ENCODE assay signal across 24 mouse cellular contexts in the genomic region with DNA sequence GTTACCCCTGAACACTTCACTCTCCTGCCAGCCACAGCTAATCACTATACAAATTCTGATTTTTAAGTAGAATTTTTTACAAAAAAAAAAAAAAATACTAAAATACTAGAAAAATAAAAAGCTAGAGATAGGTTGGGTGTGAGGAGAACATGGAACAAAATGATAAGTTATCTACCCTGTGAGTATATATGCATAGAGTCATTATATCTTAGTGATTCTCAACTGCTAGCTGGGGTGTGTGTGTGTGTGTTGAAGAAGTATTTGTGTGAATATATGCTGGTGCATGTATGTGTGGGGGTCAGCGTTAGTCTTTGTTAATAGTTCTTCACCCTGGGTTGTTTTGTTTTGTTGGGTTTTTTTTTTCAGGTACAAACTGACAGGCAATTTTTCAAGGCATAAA.
"Had no signal": no experiment of that assay in that cellular context is flagged by ENCODE, and none has a peak within 500 bp of the region (broad histone marks: within the 10 kb centered on the region; RNA-seq: fewer than 3 reads in every experiment).

No protein-coding gene starts in this region.

- H3K4me1 ChIP-seq: heart, embryonic 13.5 days; heart, embryonic 15.5 days; hindbrain, embryonic 13.5 days; hindbrain, embryonic 15.5 days; kidney, embryonic 15.5 days; limb, embryonic 10.5 days had no signal

- H3K4me2 ChIP-seq: heart, embryonic 11.5 days; heart, embryonic 13.5 days; heart, embryonic 15.5 days; hindbrain, embryonic 13.5 days; hindbrain, embryonic 15.5 days; kidney, embryonic 15.5 days; limb, embryonic 12.5 days had no signal

- H3K36me3 ChIP-seq: heart, embryonic 13.5 days; heart, embryonic 15.5 days; hindbrain, embryonic 13.5 days; hindbrain, embryonic 15.5 days; kidney, embryonic 15.5 days; limb, embryonic 10.5 days; limb, embryonic 12.5 days had no signal

- H3K27me3 ChIP-seq: heart, embryonic 13.5 days; heart, embryonic 15.5 days; hindbrain, embryonic 13.5 days; hindbrain, embryonic 15.5 days; kidney, embryonic 15.5 days; limb, embryonic 12.5 days had no signal

- DNase-seq: gastrocnemius, postnatal 14 days; gastrocnemius, postnatal 36 days; heart, adult 11 months; heart, adult 2 months; heart, postnatal 14 days; heart, postnatal 36 days; kidney, adult 11 months; kidney, adult 2 months; kidney, adult 9 months; kidney, postnatal 25 days; kidney, postnatal 4 days had no signal

- H3K9ac ChIP-seq: heart, embryonic 13.5 days; heart, embryonic 15.5 days; hindbrain, embryonic 13.5 days; hindbrain, embryonic 15.5 days; kidney, embryonic 15.5 days; limb, embryonic 12.5 days had no signal

- H3K27ac ChIP-seq: heart, adult 2 months; heart, embryonic 13.5 days; heart, embryonic 15.5 days; hindbrain, embryonic 13.5 days; hindbrain, embryonic 15.5 days; hindbrain, postnatal 0 days; kidney, embryonic 15.5 days; kidney, postnatal 0 days; layer of hippocampus, adult 2 months; left cerebral cortex, adult 2 months; limb, embryonic 10.5 days; limb, embryonic 12.5 days had no signal

- H3K9me3 ChIP-seq: heart, embryonic 13.5 days; heart, embryonic 15.5 days; hindbrain, embryonic 13.5 days; hindbrain, embryonic 15.5 days; kidney, embryonic 15.5 days; limb, embryonic 10.5 days; limb, embryonic 12.5 days had no signal

- ATAC-seq: hindbrain, postnatal 0 days; intestine, embryonic 16.5 days had no signal

- H3K4me3 ChIP-seq: heart, adult 2 months; heart, embryonic 13.5 days; heart, embryonic 15.5 days; hindbrain, embryonic 13.5 days; hindbrain, embryonic 15.5 days; kidney, embryonic 15.5 days; layer of hippocampus, adult 2 months; left cerebral cortex, adult 2 months; limb, embryonic 10.5 days; limb, embryonic 12.5 days had no signal
